Mouse (Mus musculus): Measurements from ENCODE around the gene Decr2. TPM values are rescaled to one million over a fixed set of nuclear protein-coding genes. Genes with fewer than 3 reads are reported as not detected.

The Decr2 gene
- polyA plus RNA-seq, 1 experiment from 2014 or later: 65.4 TPM

GRCm38 (mm10) chr17:26122431-26123140 lies 32.4 kb upstream of the Decr2 start:
- no peaks in the 10 kb centered on the region for H3K9me3 ChIP-seq (ENCODE audit: control insufficient read depth, low read length)
- no peaks in the 10 kb centered on the region for H3K27me3 ChIP-seq (ENCODE audit: control insufficient read depth, insufficient read depth, low read length)
- 0 out of 2 replicates have a peak, but pooled peaks cover 4% of the 10 kb centered on the region for H3K4me1 ChIP-seq (replicated peaks; ENCODE audit: control insufficient read depth, insufficient read depth)
- DNase-seq (ENCODE audit: low spot score) (no peak), ATAC-seq (ENCODE audit: low FRiP score, low TSS enrichment) (no peak)
- peaks cover 8% of the 10 kb centered on the region; the same call in 1 of the 2 replicates for H3K36me3 ChIP-seq (ENCODE audit: control insufficient read depth, insufficient read depth, low read length)
- TF ChIP-seq EP300 (optimal IDR thresholded peaks at IDR 0.05): no peak
- no peak; the same call in 1 of the 2 replicates for TF ChIP-seq CTCF (IDR thresholded peaks at IDR 0.05; ENCODE audit: low read depth)
- no peak overlapping the region for H3K27ac ChIP-seq (replicated peaks)
- H3K4me3 ChIP-seq (ENCODE audit: low read depth, low read length): no peak overlapping the region
- WGBS: 61% methylated on average over 5 of the region's 5 CpGs
- H3K9ac ChIP-seq (ENCODE audit: low read length): no peak overlapping the region
- H3K4me2 ChIP-seq (replicated peaks; ENCODE audit: low read depth): no peak overlapping the region

GRCm38 (mm10) chr17:26119766-26120710 lies 29.9 kb upstream of the Decr2 start:
- H3K36me3 ChIP-seq (ENCODE audit: control insufficient read depth, insufficient read depth, low read length): no peaks in the 10 kb centered on the region
- peak; percentile 90 for TF ChIP-seq CTCF (IDR thresholded peaks at IDR 0.05; ENCODE audit: low read depth)
- TF ChIP-seq EP300 (optimal IDR thresholded peaks at IDR 0.05): no peak
- H3K27me3 ChIP-seq (ENCODE audit: control insufficient read depth, insufficient read depth, low read length): peaks cover 3% of the 10 kb centered on the region; the same call in 1 of the 2 replicates
- peak; percentile 84 for DNase-seq (ENCODE audit: low spot score)
- H3K9ac ChIP-seq (ENCODE audit: low read length): no peak overlapping the region
- H3K4me2 ChIP-seq (replicated peaks; ENCODE audit: low read depth): no peak overlapping the region; the same call in 1 of the 2 replicates
- 33% methylated on average over 32 of the region's 33 CpGs for WGBS
- H3K27ac ChIP-seq (replicated peaks): 0 out of 2 replicates have a peak overlapping the region, but pooled peaks have one; percentile 20
- ATAC-seq (ENCODE audit: low FRiP score, low TSS enrichment): peak; percentile 63
- no peaks in the 10 kb centered on the region for H3K9me3 ChIP-seq (ENCODE audit: control insufficient read depth, low read length)
- H3K4me1 ChIP-seq (replicated peaks; ENCODE audit: control insufficient read depth, insufficient read depth): 0 out of 2 replicates have a peak, but pooled peaks cover 4% of the 10 kb centered on the region
- H3K4me3 ChIP-seq (ENCODE audit: low read depth, low read length): no peak overlapping the region

GRCm38 (mm10) chr17:26116503-26117258 lies 26.5 kb upstream of the Decr2 start:
- Histone ChIP-seq H3K4me1 (replicated peaks; ENCODE audit: control insufficient read depth, insufficient read depth) (no peaks in the 10 kb centered on the region), H3K27ac (replicated peaks) (peak overlapping the region; percentile 84), H3K9me3 (ENCODE audit: control insufficient read depth, low read length) (no peaks in the 10 kb centered on the region), H3K27me3 (ENCODE audit: control insufficient read depth, insufficient read depth, low read length) (peaks cover 9% of the 10 kb centered on the region), H3K36me3 (ENCODE audit: control insufficient read depth, insufficient read depth, low read length) (no peaks in the 10 kb centered on the region), H3K4me3 (ENCODE audit: low read depth, low read length) (no peak overlapping the region), H3K4me2 (replicated peaks; ENCODE audit: low read depth) (no peak overlapping the region), H3K9ac (ENCODE audit: low read length) (no peak overlapping the region)
- DNase-seq (ENCODE audit: low spot score) (peak; percentile 68), ATAC-seq (ENCODE audit: low FRiP score, low TSS enrichment) (peak; percentile 61)
- TF ChIP-seq CTCF (IDR thresholded peaks at IDR 0.05; ENCODE audit: low read depth): no peak
- no peak for TF ChIP-seq EP300 (optimal IDR thresholded peaks at IDR 0.05)
- WGBS: 72% methylated on average over 17 of the region's 17 CpGs

- 50% methylated on average over 1 of the region's 3 CpGs for WGBS
- no peak overlapping the region for H3K4me2 ChIP-seq (replicated peaks; ENCODE audit: low read depth)
- H3K4me1 ChIP-seq (replicated peaks; ENCODE audit: control insufficient read depth, insufficient read depth): no peaks in the 10 kb centered on the region
- no peaks in the 10 kb centered on the region for H3K9me3 ChIP-seq (ENCODE audit: control insufficient read depth, low read length)
- peak; percentile 14; the same call in 1 of the 2 replicates for ATAC-seq (ENCODE audit: low FRiP score, low TSS enrichment)
- H3K27ac ChIP-seq (replicated peaks): peak overlapping the region; percentile 84
- DNase-seq (ENCODE audit: low spot score): peak; percentile 63
- H3K4me3 ChIP-seq (ENCODE audit: low read depth, low read length): no peak overlapping the region
- TF ChIP-seq EP300 (optimal IDR thresholded peaks at IDR 0.05) (no peak), CTCF (IDR thresholded peaks at IDR 0.05; ENCODE audit: low read depth) (no peak)
- peaks cover 9% of the 10 kb centered on the region for H3K27me3 ChIP-seq (ENCODE audit: control insufficient read depth, insufficient read depth, low read length)
- H3K9ac ChIP-seq (ENCODE audit: low read length): no peak overlapping the region
- no peaks in the 10 kb centered on the region for H3K36me3 ChIP-seq (ENCODE audit: control insufficient read depth, insufficient read depth, low read length)
These were observed 25.9 kb upstream of the Decr2 start for GRCm38 (mm10) chr17:26115956-26116487.

- 71% methylated on average over 7 of the region's 7 CpGs for WGBS
- no peak overlapping the region for H3K9ac ChIP-seq (ENCODE audit: low read length)
- peak; percentile 55 for ATAC-seq (ENCODE audit: low FRiP score, low TSS enrichment)
- peak; percentile 82 for DNase-seq (ENCODE audit: low spot score)
- H3K27me3 ChIP-seq (ENCODE audit: control insufficient read depth, insufficient read depth, low read length): peaks cover 9% of the 10 kb centered on the region
- peak overlapping the region; percentile 84 for H3K27ac ChIP-seq (replicated peaks)
- H3K4me1 ChIP-seq (replicated peaks; ENCODE audit: control insufficient read depth, insufficient read depth): no peaks in the 10 kb centered on the region
- no peak for TF ChIP-seq CTCF (IDR thresholded peaks at IDR 0.05; ENCODE audit: low read depth)
- TF ChIP-seq EP300 (optimal IDR thresholded peaks at IDR 0.05): no peak
- H3K36me3 ChIP-seq (ENCODE audit: control insufficient read depth, insufficient read depth, low read length): no peaks in the 10 kb centered on the region
- no peaks in the 10 kb centered on the region for H3K9me3 ChIP-seq (ENCODE audit: control insufficient read depth, low read length)
- peak overlapping the region; percentile 12; the same call in 1 of the 2 replicates for H3K4me2 ChIP-seq (replicated peaks; ENCODE audit: low read depth)
- no peak overlapping the region for H3K4me3 ChIP-seq (ENCODE audit: low read depth, low read length)
These were observed 25.2 kb upstream of the Decr2 start for GRCm38 (mm10) chr17:26115205-26115898.
